Mouse (Mus musculus): ENCODE measurements around the gene Ergic1. TPM values are rescaled to one million over a fixed set of nuclear protein-coding genes. Genes with fewer than 3 reads are reported as not detected.

Gene Ergic1
- total RNA-seq, 2 experiments from 2014 or later = 144 to 149 TPM

DNA sequence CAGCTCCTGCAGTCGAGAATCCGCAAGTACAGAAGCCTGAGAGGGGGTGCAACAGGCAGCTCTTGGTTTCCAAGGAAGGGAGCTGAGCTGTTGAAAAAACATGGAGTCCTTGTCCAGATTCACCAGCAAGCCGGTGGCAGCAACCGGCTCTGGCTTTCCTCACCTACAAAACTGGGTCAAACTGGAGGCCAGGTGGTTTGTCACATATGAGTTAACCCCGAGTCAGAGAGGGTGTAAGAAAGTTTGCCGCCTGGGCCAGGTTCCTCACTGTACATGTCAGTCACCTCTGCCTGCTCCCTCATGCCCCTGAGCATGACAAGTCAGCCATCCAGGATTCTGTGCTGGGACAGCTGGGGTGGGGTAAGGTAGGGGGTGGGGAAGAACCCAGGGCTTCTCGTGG lies 16.9 kb downstream of the Ergic1 start:
- no peak overlapping the region for H3K4me3 ChIP-seq
- TF ChIP-seq CTCF (IDR thresholded peaks at IDR 0.05) = no peak
- DNase-seq (ENCODE audit: extremely low spot score in 1 of 2, low spot score in 2 of 2) = no peak
- 0 out of 2 replicates have a peak overlapping the region, but pooled peaks have one; percentile 26 for H3K27ac ChIP-seq
- intact Hi-C loops (cut with DNase I) = loop anchor here (5.0 kb wide), 2 partner anchors 54 to 71 kb away; no protein-coding TSS in a partner anchor

DNA sequence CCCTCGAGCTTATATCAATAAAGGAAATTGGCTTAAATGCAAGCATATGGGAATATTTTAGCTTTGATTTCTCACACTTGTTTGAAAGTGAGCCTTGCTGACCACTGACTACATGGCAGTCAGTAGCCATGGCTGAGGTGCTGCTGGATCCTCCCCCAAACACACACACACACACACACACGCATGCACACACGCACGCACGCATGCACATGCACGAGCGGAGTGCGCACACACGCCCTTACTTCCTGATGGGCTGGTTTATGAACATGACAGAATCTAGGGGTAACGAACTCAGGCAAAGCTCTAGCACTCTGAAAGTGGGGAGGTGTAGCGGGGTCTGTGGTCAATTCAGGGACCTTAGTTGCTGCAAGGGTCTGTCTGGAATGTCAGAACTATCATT lies 17.5 kb downstream of the Ergic1 start:
- no peak for TF ChIP-seq CTCF (IDR thresholded peaks at IDR 0.05)
- no peak for DNase-seq (ENCODE audit: extremely low spot score in 1 of 2, low spot score in 2 of 2)
- Histone ChIP-seq H3K4me3 (no peak overlapping the region), H3K27ac (no peak overlapping the region)
- intact Hi-C loops (cut with DNase I) = loop anchor here (5.0 kb wide), 2 partner anchors 54 to 71 kb away; no protein-coding TSS in a partner anchor

DNA sequence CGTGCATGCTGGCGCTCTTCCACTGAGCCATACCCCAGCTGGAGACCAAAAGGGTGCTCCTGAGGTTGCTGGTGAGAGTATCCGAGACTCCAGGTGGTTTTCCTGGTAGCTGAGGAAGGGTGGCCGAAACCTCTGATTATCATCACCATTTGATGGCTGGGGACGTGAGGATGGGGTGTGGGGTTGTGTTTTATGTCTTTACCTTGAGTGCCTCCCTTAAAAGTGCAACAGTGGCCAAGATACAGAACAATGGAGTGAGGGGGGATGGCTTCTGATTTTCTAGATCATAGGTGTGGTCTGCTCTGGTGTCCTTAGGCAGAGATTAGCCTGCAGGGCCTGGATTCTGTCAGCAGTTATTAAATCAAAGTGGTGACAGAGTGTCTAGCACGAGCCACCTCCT lies 18.1 kb downstream of the Ergic1 start:
- no peak for TF ChIP-seq CTCF (IDR thresholded peaks at IDR 0.05)
- Histone ChIP-seq H3K27ac (no peak overlapping the region), H3K4me3 (no peak overlapping the region)
- no peak for DNase-seq (ENCODE audit: extremely low spot score in 1 of 2, low spot score in 2 of 2)
- intact Hi-C loops (cut with DNase I) = loop anchor here (5.0 kb wide), 2 partner anchors 53 to 72 kb away; no protein-coding TSS in a partner anchor

DNA sequence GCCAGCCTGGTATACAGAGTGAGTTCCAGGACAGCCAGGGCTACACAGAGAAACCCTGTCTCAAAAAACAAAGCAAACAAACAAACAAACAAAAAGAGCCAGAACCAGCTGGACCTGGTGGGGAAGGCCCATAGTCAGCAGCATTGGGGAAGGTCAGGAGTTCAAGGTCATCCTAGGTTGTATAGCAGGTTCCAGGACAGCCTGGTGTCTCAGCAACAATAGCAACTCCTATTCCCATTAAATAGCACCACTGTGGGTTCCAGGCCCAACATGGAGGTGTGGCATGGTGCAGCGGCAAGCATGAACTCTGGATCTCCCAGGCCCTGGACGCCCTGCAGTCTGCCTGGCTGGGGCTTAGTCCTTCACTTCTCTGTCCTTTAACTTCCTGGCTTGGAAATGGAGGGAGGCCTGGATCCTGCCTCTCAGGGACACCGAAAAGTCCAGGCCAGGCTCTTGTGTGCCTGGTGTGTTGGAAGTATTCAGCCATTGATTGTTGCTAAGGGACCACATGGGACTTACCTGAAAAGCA lies 19.6 kb downstream of the Ergic1 start:
- Histone ChIP-seq H3K4me3 (no peak overlapping the region), H3K27ac (no peak overlapping the region)
- no peak for DNase-seq (ENCODE audit: extremely low spot score in 1 of 2, low spot score in 2 of 2)
- TF ChIP-seq CTCF (IDR thresholded peaks at IDR 0.05) = no peak
- intact Hi-C loops (cut with DNase I) = no loop called here

DNA sequence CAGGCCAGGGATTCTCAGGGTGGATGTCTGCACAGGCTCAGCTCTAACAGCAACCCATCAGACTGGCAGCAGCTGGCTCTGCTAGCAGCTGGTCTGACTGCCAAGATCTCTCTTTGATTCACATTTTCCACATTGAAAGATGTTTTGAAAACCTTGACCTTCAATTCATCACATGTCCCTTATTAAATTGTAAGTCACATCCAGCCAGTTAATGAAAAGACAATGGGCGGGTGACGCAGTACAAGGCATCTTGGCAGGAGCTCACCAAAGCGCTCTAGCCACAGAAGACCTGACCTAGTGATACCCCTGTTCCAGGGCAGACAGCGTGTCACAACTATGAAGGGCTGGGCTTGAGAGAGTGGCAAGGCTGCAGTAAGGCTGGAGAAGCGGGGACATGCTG lies 21.0 kb downstream of the Ergic1 start:
- intact Hi-C loops (cut with DNase I) = no loop called here
- Histone ChIP-seq H3K27ac (no peak overlapping the region), H3K4me3 (no peak overlapping the region)
- DNase-seq (ENCODE audit: extremely low spot score in 1 of 2, low spot score in 2 of 2) = no peak
- TF ChIP-seq CTCF (IDR thresholded peaks at IDR 0.05) = no peak

DNA sequence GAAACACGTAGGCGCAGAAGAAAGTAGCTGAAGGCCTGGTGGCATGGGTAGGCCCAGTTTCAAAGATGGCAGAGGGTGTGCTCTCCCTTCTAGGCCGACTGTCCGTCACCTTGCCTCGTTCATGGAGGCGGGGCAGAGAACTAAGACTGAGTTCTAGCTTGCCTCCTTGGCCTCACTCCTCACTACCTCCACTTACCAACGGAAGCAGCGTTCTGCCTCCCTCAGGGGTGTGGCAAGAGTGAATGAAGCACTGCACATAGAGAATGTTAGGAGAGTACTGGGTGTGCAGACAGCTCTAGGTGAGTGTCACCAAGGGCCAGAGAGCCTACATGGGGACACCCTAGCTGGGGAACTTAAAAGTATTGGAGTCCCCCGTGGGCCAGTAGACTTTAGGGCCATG lies 21.8 kb downstream of the Ergic1 start:
- TF ChIP-seq CTCF (IDR thresholded peaks at IDR 0.05) = no peak
- H3K4me3 ChIP-seq = no peak overlapping the region
- intact Hi-C loops (cut with DNase I) = no loop called here
- no peak for DNase-seq (ENCODE audit: extremely low spot score in 1 of 2, low spot score in 2 of 2)
- no peak overlapping the region for H3K27ac ChIP-seq

DNA sequence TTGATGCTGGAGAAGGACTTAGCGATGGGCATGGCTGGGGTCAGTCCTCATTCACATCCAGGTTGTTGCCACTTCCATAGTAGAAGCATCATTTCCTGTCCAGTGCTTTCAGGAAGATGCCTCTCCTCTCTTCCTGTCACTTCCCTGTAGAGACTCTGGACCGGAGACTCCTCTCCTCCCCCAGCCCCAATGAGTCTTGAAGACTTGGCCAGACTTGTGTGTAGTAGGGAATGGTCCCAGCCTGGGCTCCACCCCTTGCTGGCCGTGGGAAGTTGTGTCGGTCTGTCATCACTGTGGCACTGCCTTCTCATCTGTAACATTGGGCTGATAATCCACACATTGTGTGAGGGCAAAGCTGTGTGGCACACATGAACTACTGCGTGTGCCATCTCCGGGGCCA lies 22.3 kb downstream of the Ergic1 start:
- no peak for TF ChIP-seq CTCF (IDR thresholded peaks at IDR 0.05)
- no peak for DNase-seq (ENCODE audit: extremely low spot score in 1 of 2, low spot score in 2 of 2)
- no peak overlapping the region for H3K4me3 ChIP-seq
- intact Hi-C loops (cut with DNase I) = no loop called here
- peak overlapping the region; percentile 56; the same call in 1 of the 2 replicates for H3K27ac ChIP-seq

DNA sequence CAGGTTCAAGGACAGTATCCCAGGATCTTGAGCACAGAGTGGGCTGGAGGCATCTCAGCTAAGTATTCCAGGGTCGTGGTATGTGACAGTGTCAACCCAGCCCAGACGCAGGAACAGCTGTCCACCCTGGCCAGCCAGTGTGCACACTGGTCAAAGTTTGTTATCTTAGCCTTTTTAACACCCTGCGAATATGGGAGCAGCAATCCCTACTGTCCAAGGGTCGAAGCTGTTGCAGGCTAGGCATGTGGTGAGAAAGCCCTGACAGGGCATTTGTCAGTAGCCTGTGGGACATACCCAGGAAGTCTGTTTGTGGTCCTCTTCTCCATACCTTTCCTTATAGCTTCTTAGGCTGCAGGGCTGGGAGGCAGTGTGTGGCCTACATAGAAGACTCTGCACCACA lies 22.8 kb downstream of the Ergic1 start:
- no peak for TF ChIP-seq CTCF (IDR thresholded peaks at IDR 0.05)
- peak overlapping the region; percentile 56 for H3K27ac ChIP-seq
- intact Hi-C loops (cut with DNase I) = no loop called here

DNA sequence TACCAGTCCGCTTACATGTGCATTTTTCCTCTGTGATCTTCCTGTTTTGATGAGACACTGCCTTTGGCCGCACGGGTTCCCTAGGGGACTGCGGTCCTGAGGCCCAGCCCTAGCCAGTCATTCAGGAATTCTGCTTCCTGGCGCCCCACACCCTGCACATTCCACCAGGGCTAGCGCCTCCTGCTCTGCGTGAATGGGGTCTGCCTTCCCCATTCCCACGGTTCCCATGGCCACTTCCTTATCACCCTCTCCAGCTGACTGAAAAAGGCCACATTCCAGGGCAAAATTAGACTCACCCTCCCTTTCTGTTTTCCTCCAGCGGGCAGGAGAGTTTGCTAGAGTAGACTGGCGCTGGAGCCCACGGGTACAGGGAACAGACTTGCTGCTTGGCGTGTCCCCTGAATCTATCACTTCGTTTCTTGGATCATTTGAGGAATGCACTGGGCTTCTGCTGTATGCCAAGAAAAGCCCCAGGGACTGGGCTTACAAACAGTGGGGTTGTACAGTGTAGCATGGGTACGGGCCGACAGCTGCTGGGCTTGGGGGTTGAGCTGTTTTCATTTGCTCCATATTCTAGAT lies 23.4 kb downstream of the Ergic1 start:
- DNase-seq (ENCODE audit: extremely low spot score in 1 of 2, low spot score in 2 of 2) = no peak
- no peak; the same call in 1 of the 2 replicates for TF ChIP-seq CTCF (IDR thresholded peaks at IDR 0.05)
- Histone ChIP-seq H3K27ac (peak overlapping the region; percentile 56), H3K4me3 (no peak overlapping the region)
- intact Hi-C loops (cut with DNase I) = no loop called here

More for the DNA sequence above, 22.8 kb downstream of the Ergic1 start:
- no peak overlapping the region for H3K4me3 ChIP-seq
- no peak for DNase-seq (ENCODE audit: extremely low spot score in 1 of 2, low spot score in 2 of 2)

DNA sequence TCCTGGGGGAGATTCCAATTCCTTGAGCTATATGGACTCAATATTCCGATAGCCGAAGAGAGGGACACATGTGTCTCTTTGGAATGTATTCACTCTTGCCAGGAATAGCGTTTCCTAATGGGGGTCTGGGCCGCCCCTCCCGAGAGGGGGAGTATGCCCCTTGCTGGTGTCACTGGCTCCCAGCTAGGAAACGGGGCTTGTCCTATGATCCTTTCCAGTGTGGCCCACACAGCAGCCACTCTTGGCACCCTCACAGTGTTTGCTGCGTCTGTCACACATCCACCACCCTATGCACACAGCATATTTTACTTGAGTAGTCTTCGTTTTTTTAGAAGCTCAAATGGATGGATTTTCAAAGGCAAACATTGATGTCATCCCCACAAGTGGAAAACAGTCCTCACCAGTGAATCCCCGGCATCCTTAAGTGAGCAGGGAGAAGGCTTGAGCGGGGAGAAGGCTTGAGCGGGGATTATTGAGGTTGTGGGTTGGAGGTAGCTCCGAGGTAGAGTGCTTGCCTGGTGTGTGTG lies 26.7 kb downstream of the Ergic1 start:
- DNase-seq (ENCODE audit: extremely low spot score in 1 of 2, low spot score in 2 of 2) = no peak
- intact Hi-C loops (cut with DNase I) = no loop called here

DNA sequence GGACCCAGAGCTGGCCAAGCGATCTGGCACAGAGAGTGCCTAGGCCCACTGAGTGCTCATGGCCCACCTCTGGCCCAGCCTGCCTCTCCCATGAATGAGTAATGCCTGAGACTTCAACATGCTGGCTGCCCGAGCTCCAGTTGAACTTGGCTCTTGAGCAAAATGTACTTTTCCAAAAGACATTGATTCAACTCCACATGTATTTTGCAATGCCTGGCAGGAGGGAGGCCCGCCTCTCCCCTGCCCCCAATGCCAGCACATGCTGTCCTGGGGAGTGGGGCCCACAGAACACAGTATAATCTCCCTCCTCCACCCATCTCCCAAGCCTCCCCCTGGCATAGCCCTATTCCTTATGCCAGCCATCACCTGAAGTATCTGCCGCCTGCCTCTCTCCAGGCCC lies 31.2 kb downstream of the Ergic1 start:
- H3K4me3 ChIP-seq = no peak overlapping the region
- DNase-seq (ENCODE audit: extremely low spot score in 1 of 2, low spot score in 2 of 2) = no peak
- no peak overlapping the region for H3K27ac ChIP-seq
- no peak for TF ChIP-seq CTCF (IDR thresholded peaks at IDR 0.05)
- intact Hi-C loops (cut with DNase I) = no loop called here

More for the DNA sequence above, 26.7 kb downstream of the Ergic1 start:
- no peak overlapping the region for H3K4me3 ChIP-seq
- H3K27ac ChIP-seq = no peak overlapping the region; the same call in 1 of the 2 replicates
- TF ChIP-seq CTCF (IDR thresholded peaks at IDR 0.05) = no peak

DNA sequence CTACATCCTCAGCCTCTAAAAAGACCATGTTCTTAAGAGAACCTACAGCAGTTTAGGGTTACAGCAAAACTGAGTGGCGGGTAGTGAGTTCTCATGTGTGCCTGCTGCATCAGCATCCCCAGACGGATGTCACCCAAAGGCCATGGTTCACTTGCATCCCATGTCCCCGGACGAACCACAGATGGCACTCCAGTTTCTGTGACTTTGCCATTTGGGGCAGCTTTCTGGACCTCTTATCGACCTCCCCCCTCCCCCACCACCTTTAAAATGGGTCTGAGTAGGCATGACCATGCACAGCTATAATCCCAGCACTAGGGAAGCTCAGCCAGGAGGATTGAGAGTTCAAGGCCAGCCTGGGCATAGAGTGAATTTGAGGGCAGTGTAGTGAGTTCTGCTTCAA lies 31.9 kb downstream of the Ergic1 start:
- intact Hi-C loops (cut with DNase I) = no loop called here
- no peak overlapping the region for H3K27ac ChIP-seq
- DNase-seq (ENCODE audit: extremely low spot score in 1 of 2, low spot score in 2 of 2) = no peak
- no peak overlapping the region for H3K4me3 ChIP-seq
- no peak for TF ChIP-seq CTCF (IDR thresholded peaks at IDR 0.05)

DNA sequence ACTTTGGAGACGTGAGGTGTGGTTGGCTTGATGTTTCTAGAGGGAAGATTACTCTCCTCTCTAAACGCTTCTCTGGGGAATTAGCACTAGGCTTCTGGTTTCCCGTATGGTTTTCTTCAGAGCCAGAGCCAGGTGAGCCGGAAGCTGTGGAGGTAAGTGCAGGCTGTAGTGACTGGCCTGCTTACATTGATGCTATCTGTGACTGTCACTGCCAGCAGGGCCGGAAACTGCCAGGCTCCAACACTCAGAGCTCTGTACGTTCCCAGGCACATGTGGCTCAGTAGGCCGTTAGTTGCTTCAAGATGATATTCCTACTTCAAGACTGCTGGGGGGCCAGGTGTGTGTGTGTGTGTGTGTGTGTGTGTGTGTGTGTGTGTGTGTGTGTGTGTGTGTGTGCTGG lies 32.9 kb downstream of the Ergic1 start:
- DNase-seq (ENCODE audit: extremely low spot score in 1 of 2, low spot score in 2 of 2) = no peak
- H3K4me3 ChIP-seq = no peak overlapping the region
- peak overlapping the region; percentile 28; the same call in 1 of the 2 replicates for H3K27ac ChIP-seq
- intact Hi-C loops (cut with DNase I) = no loop called here
- no peak for TF ChIP-seq CTCF (IDR thresholded peaks at IDR 0.05)

Data from left cerebral cortex, adult 2 months (tissue).